Mouse (Mus musculus) splenic B cell, adult 2 months (primary cell): ENCODE measurements around the gene Olfr222.

ENCODE experiments used
- DNase-seq: peaks from one replicate; pipeline ENCODE4 v3.0.0-alpha.2; 2011; ENCODE audit warnings: low read depth, low spot score
- H3K27me3 ChIP-seq: 2 replicates; pipeline ENCODE4 v1.6.1; 2012; ENCODE audit warnings: mild to moderate bottlenecking, low read length, moderate library complexity, mixed read lengths; ENCODE audit not compliant: control insufficient read depth, poor library complexity, insufficient read depth, severe bottlenecking
- H3K36me3 ChIP-seq: 2 replicates; pipeline ENCODE4 v1.6.1; 2012; ENCODE audit warnings: mild to moderate bottlenecking, low read length, moderate library complexity, mixed read lengths; ENCODE audit not compliant: control insufficient read depth, poor library complexity, insufficient read depth, severe bottlenecking

The Olfr222 gene

GRCm38 (mm10) chr11:59526472-59527080, 49.5 kb downstream of the Olfr222 start, which contains the start of gene Zkscan17:
Gene Zkscan17 (minus strand): TSS chr11:59526751.
- DNase-seq = peak; percentile 49
- H3K36me3 ChIP-seq = no peaks in the 10 kb centered on the region
- no peaks in the 10 kb centered on the region for H3K27me3 ChIP-seq

- Histone ChIP-seq H3K27me3 (no peaks in the 10 kb centered on the region), H3K36me3 (no peaks in the 10 kb centered on the region)
- peak; percentile 90 for DNase-seq
These were observed 50.8 kb downstream of the Olfr222 start for GRCm38 (mm10) chr11:59525237-59525636.

DNA sequence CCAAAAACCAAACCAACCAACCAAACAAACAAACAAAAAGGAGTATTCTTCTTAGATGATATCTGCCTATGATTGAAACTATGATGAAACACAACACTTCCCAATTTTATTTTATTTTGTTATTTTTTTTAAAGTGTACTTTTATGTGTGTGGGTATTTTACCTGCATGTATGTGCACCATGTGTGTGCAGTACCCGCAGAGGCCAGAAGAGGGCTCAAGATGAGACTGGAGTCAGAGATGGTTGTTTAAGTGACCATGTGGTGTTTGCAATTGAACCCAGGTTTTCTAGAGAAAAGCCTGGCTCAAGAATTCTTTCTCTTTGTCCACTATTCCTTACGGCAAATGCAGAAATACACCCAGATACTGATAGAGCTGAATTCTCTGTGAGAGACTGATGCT, 51.9 kb downstream of the Olfr222 start:
- H3K36me3 ChIP-seq = no peaks in the 10 kb centered on the region
- no peaks in the 10 kb centered on the region for H3K27me3 ChIP-seq
- DNase-seq = peak; percentile 34
